Mouse (Mus musculus): ENCODE measurements around the gene Ube2i. TPM values are rescaled to one million over a fixed set of nuclear protein-coding genes. Genes with fewer than 3 reads are reported as not detected.

Gene Ube2i
- polyA plus RNA-seq, 1 experiment from 2014 or later = 543 TPM

DNA sequence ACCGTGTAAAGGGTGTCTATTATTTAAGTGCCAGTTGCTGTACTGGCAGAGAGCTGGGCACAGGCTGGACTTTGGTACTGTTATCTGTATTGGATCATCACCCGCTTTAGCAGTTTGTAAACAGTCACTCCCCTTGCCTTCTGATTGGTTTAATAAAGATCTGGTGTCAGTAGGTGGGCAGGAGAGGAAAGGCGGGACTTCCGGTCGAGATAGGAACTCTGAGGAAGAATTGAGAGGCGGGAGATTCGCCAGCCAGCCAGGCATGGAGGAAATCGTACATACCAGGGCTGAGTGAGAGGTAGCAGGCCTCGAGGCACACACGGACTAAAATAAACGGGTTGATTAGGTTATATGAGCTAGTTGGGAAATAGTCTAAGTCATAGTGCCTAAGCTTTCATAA lies 7.7 kb upstream of the Ube2i start:
- H3K9me3 ChIP-seq (replicated peaks) = no peaks in the 10 kb centered on the region
- WGBS = 35% methylated on average over 11 of the region's 11 CpGs
- H3K4me3 ChIP-seq (replicated peaks) = no peak overlapping the region
- H3K4me1 ChIP-seq = no peaks in the 10 kb centered on the region
- no peak for ATAC-seq (ENCODE audit: insufficient number of reproducible peaks, low FRiP score, low TSS enrichment, low read depth)
- H3K4me2 ChIP-seq (replicated peaks) = no peak overlapping the region
- no peaks in the 10 kb centered on the region for H3K27me3 ChIP-seq
- H3K9ac ChIP-seq = no peak overlapping the region
- H3K27ac ChIP-seq (replicated peaks) = no peak overlapping the region
- no peaks in the 10 kb centered on the region for H3K36me3 ChIP-seq

DNA sequence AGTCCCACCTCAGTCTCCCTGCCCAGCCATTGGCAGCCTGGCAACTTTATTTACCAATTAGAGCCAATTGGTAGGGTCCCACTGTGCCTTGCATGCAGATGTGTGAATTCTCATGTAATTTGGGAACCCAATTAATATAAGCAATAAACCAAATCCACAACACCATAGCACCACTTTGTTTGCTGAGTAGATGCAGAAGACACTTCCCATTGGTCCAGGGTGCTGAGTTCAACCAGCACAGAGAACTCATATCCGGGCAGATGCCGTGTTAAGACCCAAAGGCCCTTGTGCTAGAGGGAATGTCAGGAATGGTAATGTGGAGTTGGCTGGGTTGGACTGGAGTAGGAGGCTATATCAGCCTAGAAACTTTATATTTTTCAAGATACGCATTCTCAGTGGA lies 1.4 kb upstream of the Ube2i start:
- H3K9ac ChIP-seq = no peak overlapping the region
- peaks cover 21% of the 10 kb centered on the region for H3K4me1 ChIP-seq
- no peaks in the 10 kb centered on the region for H3K27me3 ChIP-seq
- H3K4me2 ChIP-seq (replicated peaks) = no peak overlapping the region
- no peak overlapping the region for H3K27ac ChIP-seq (replicated peaks)
- no peak for ATAC-seq (ENCODE audit: insufficient number of reproducible peaks, low FRiP score, low TSS enrichment, low read depth)
- no peak overlapping the region for H3K4me3 ChIP-seq (replicated peaks)
- H3K9me3 ChIP-seq (replicated peaks) = no peaks in the 10 kb centered on the region
- WGBS = 96% methylated on average over 3 of the region's 3 CpGs
- H3K36me3 ChIP-seq = no peaks in the 10 kb centered on the region

DNA sequence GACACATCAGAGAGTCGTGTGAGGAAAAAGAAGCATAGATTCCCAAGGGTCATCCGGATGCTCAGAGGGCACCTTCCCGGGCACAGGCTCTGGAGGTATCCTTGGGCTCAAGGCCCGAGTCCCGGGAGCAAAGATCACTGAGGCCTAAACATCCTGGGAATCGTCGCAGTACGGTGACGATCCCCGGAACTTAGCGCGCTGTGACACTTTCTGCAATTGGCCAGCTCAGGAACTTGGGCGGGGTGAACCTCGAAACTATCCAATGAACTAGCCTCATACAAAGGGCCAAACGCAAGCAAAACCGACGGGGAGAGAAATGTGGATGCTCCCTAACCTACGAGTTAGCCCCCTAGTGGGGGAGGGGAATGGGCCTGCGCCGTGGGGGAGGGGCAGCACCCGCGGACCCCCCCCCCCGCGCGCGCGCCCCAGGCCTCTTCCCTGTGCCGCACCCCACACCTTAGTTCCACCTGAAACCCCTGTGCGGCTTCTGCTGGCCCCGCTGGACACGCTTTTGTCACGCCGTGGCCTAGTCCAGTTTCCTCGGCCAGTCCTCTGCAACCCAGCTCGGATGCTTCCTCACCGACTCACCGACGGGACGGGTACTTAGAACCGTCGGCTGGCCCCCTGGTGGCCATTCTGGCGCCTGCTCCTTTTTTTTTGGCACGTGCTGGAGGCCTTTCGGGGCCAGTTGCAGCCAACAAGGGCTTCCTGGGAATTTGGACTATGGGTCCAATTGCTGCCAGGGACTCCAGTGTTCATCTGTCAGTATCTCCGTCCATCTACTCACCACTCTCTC lies 518 bp downstream of the Ube2i start:
- Histone ChIP-seq H3K9ac (peak overlapping the region; percentile 100), H3K9me3 (replicated peaks) (no peaks in the 10 kb centered on the region), H3K36me3 (peaks cover 8% of the 10 kb centered on the region), H3K27ac (replicated peaks) (peak overlapping the region; percentile 99), H3K27me3 (no peaks in the 10 kb centered on the region), H3K4me1 (peaks cover 31% of the 10 kb centered on the region), H3K4me3 (replicated peaks) (peak overlapping the region; percentile 98), H3K4me2 (replicated peaks) (peak overlapping the region; percentile 85)
- under 1% methylated on average over 45 of the region's 45 CpGs for WGBS
- peak; percentile 91 for ATAC-seq (ENCODE audit: insufficient number of reproducible peaks, low FRiP score, low TSS enrichment, low read depth)

DNA sequence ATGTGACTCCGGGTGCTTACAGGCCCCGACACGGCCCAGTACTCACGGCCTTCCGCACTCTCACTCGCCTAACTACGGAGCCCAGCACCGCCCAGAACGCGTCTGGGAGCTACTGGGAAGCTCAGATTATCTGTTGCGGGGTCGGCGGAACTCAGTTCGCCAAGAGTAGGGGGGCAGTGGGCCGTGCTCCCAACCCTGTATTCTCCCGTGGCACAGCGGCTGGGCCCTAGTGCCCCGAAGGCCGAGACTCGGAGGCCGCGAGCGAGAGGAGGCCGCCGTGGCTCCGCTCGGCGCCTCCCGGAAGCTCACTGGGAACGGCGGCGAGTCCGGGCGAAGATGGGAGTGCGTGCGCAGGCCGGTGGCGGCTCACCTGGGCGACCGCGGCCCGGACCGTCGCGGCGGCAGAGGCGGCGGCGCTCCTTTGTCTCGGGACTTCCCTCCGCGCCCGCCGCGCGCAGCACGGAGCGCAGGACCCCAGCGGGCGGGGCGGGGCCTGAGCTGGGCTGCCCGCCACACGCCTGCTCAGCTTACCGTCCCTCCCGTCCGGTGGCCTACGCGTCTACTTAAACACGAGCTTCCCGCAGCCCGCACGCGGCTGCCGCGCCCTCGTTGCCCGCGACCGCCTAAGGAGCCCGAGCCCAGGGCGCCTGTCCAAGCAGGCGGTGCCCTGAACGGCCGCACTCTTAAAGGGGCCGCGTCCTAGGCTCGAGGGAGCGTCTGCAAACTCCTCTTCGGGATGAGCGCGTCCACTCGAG lies 1.3 kb downstream of the Ube2i start:
- Histone ChIP-seq H3K27ac (replicated peaks) (peak overlapping the region; percentile 99), H3K9ac (peak overlapping the region; percentile 100), H3K9me3 (replicated peaks) (no peaks in the 10 kb centered on the region), H3K36me3 (peaks cover 16% of the 10 kb centered on the region), H3K4me3 (replicated peaks) (peak overlapping the region; percentile 98), H3K4me2 (replicated peaks) (peak overlapping the region; percentile 85), H3K4me1 (peaks cover 31% of the 10 kb centered on the region), H3K27me3 (no peaks in the 10 kb centered on the region)
- ATAC-seq (ENCODE audit: insufficient number of reproducible peaks, low FRiP score, low TSS enrichment, low read depth) = peak; percentile 93
- WGBS = under 1% methylated on average over 87 of the region's 92 CpGs

DNA sequence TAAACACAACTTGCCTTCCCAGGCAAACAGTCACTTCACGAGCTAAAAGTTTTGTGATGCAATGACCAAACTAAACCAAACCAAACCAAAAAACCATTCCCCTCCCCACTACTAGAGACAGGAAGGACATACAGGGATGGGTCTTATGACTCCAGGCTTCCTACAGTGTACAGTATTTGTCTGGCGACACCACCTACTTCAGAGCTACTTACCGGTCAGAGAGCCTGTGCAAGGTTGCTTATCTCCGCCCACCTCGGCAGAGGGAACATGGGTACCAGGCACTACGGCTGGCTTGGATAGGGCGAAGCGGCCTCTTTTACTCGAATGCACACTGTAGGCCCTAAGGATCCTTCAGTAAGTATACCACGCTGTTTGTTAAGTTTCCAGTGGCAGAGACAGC lies 2.1 kb downstream of the Ube2i start:
- H3K27me3 ChIP-seq = no peaks in the 10 kb centered on the region
- H3K4me2 ChIP-seq (replicated peaks) = peak overlapping the region; percentile 85
- no peak for ATAC-seq (ENCODE audit: insufficient number of reproducible peaks, low FRiP score, low TSS enrichment, low read depth)
- H3K4me1 ChIP-seq = peaks cover 31% of the 10 kb centered on the region
- peak overlapping the region; percentile 98 for H3K4me3 ChIP-seq (replicated peaks)
- peak overlapping the region; percentile 99 for H3K27ac ChIP-seq (replicated peaks)
- no peaks in the 10 kb centered on the region for H3K9me3 ChIP-seq (replicated peaks)
- peaks cover 24% of the 10 kb centered on the region for H3K36me3 ChIP-seq
- WGBS = 0% methylated on average over 10 of the region's 10 CpGs
- peak overlapping the region; percentile 100 for H3K9ac ChIP-seq

DNA sequence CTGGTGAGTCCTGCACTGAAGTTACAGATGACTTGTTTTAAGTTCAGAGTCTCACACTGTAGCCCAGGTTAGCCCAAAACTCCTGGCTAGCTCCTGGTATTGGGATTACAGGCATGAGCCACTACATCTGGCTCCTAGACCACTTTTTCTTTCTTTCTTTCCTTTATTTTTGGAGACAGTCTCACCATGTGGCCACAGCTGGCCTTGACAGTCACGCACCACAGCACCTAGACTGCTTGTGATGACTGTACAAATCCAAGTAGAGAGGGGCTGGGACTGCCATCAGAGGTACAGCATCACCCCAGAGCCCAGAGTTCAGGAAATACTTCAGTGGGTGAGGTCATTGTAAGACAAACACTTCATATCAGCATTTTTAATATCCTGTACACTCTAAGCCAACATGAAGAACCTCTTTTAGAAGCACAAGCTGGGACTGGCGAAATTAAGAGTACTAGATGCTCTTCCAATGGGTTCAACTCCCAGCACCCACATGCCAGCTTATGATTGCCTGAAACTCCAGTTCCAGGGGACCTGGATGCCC lies 3.6 kb downstream of the Ube2i start:
- Histone ChIP-seq H3K27ac (replicated peaks) (no peak overlapping the region), H3K36me3 (peaks cover 39% of the 10 kb centered on the region), H3K27me3 (no peaks in the 10 kb centered on the region), H3K4me1 (peaks cover 31% of the 10 kb centered on the region), H3K4me3 (replicated peaks) (peak overlapping the region; percentile 98; the same call in 1 of the 2 replicates), H3K9me3 (replicated peaks) (no peaks in the 10 kb centered on the region), H3K9ac (no peak overlapping the region), H3K4me2 (replicated peaks) (peak overlapping the region; percentile 85; the same call in 1 of the 2 replicates)
- 71% methylated on average over 2 of the region's 2 CpGs for WGBS
- ATAC-seq (ENCODE audit: insufficient number of reproducible peaks, low FRiP score, low TSS enrichment, low read depth) = no peak

DNA sequence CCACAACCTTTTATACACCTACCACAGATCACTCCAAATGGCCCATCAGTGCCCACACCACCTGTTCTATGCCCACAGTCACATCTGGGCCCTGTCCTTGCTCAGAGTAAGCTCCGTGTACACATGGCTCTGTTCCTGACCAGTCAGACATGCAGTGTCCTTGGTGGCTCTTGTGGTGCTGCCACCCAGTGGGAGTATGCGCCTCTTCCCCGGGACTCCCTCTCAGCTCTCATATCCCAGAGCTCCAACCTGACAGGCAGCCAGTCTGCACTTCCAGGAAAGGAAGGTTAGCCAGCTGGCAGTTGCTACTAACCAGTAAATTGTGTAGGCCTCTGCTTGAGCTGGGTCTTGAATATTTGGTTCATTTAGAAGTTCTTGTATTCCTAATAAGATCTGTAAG lies 10.0 kb downstream of the Ube2i start:
- H3K27ac ChIP-seq (replicated peaks) = no peak overlapping the region
- ATAC-seq (ENCODE audit: insufficient number of reproducible peaks, low FRiP score, low TSS enrichment, low read depth) = no peak
- H3K27me3 ChIP-seq = no peaks in the 10 kb centered on the region
- no peak overlapping the region for H3K4me2 ChIP-seq (replicated peaks)
- no peak overlapping the region for H3K9ac ChIP-seq
- no peaks in the 10 kb centered on the region for H3K4me1 ChIP-seq
- peaks cover 81% of the 10 kb centered on the region for H3K36me3 ChIP-seq
- WGBS = 80% methylated on average over 3 of the region's 3 CpGs
- H3K9me3 ChIP-seq (replicated peaks) = no peaks in the 10 kb centered on the region
- H3K4me3 ChIP-seq (replicated peaks) = no peak overlapping the region

DNA sequence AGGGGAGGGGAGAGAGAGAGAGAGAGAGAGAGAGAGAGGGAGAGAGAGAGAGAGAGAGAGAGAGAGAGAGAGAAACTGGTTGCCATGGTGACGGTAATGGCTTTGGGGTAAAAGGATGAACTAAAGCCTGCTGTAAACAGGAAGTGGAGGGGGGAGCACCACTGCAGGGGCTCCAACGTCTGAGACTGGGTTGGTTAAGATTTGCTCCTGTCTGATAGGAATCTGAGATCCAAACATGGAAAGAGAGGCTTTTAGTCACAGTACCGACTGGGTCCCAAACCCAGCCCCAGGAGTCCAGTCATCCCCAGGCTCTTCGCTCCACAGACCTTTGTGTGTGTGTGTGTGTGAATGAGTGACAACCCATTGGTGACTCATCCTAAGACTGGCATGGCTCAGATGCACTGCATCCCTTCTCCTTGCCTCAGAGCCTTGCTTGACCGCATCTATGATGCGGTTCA lies 16.6 kb downstream of the Ube2i start:
- WGBS = 53% methylated on average over 6 of the region's 6 CpGs
- Histone ChIP-seq H3K4me1 (peaks cover 14% of the 10 kb centered on the region), H3K9ac (no peak overlapping the region), H3K36me3 (peaks cover 25% of the 10 kb centered on the region), H3K4me3 (replicated peaks) (no peak overlapping the region), H3K27ac (replicated peaks) (no peak overlapping the region), H3K9me3 (replicated peaks) (no peaks in the 10 kb centered on the region), H3K4me2 (replicated peaks) (no peak overlapping the region), H3K27me3 (peaks cover 39% of the 10 kb centered on the region)
- no peak for ATAC-seq (ENCODE audit: insufficient number of reproducible peaks, low FRiP score, low TSS enrichment, low read depth)

DNA sequence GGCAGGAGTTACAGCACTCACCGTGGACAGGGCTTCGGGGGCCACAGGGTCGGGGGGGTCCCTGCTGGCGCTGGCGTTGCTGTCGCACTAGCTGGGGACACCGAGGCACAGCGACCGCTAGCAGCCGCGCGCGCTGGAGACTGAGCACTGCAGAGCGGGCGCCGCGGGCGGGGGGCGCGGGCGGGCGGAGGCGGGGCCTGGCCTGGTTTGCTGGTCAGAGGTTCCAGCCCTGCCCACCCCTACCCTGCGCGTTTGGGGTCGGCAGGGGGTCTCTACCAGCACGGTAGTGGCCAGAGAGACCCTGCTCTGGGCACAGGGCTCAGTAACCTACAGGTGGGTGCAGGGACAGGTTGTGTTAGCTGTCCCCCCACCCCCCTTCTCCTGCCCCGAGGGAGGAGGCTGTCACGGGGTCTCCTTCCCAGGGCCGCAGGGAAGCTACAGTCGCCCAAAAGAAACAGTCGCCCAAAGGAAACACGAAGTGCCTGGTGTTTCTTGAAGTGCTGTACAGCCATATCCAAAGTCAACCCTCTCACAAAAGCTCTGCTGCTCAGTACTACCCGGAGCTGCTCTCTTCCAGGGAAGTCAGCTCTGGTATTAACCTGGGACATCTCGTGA lies 18.2 kb downstream of the Ube2i start, which contains the start of gene Baiap3:
Gene Baiap3 (minus strand): TSS at position 225 of the 615 bp plus-strand sequence.
- peaks cover 19% of the 10 kb centered on the region for H3K36me3 ChIP-seq
- H3K4me3 ChIP-seq (replicated peaks) = peak within 1 kb of the TSS; percentile 40
- 0 out of 2 replicates have a peak, but pooled peaks have one; percentile 27 for ATAC-seq (ENCODE audit: insufficient number of reproducible peaks, low FRiP score, low TSS enrichment, low read depth)
- H3K4me2 ChIP-seq (replicated peaks) = peak within 1 kb of the TSS; percentile 69
- WGBS = 2% methylated on average over 33 of the region's 35 CpGs
- H3K27ac ChIP-seq (replicated peaks) = no peak within 1 kb of the TSS
- H3K4me1 ChIP-seq = peaks cover 14% of the 10 kb centered on the region
- H3K9ac ChIP-seq = peak within 1 kb of the TSS; percentile 9; the same call in 1 of the 2 replicates
- no peaks in the 10 kb centered on the region for H3K9me3 ChIP-seq (replicated peaks)
- peaks cover 44% of the 10 kb centered on the region for H3K27me3 ChIP-seq

DNA sequence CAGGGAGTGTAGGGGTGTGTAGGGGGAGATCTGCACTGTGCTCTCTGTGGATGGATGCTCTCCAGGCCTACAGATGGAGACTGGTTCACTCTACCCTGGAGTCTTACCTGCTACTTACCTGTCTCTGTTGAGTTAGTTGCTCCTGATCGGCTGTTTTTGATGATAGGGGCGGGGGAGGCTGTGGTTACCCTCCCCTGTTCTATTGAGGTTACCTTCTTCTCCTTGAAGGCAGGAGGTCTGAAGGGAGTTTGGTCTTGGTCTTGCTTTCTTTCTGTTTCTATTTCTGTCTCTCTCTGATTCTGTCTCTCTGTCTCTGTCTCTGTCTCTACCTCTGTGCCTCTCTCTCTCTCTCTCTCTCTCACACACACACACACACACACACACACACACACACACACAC lies 19.3 kb downstream of the Ube2i start:
- Histone ChIP-seq H3K4me2 (replicated peaks) (no peak overlapping the region), H3K36me3 (peaks cover 17% of the 10 kb centered on the region), H3K27me3 (peaks cover 44% of the 10 kb centered on the region), H3K27ac (replicated peaks) (no peak overlapping the region), H3K4me3 (replicated peaks) (no peak overlapping the region), H3K9ac (no peak overlapping the region), H3K4me1 (peaks cover 14% of the 10 kb centered on the region), H3K9me3 (replicated peaks) (no peaks in the 10 kb centered on the region)
- ATAC-seq (ENCODE audit: insufficient number of reproducible peaks, low FRiP score, low TSS enrichment, low read depth) = no peak
- WGBS = 63% methylated on average over 2 of the region's 2 CpGs

DNA sequence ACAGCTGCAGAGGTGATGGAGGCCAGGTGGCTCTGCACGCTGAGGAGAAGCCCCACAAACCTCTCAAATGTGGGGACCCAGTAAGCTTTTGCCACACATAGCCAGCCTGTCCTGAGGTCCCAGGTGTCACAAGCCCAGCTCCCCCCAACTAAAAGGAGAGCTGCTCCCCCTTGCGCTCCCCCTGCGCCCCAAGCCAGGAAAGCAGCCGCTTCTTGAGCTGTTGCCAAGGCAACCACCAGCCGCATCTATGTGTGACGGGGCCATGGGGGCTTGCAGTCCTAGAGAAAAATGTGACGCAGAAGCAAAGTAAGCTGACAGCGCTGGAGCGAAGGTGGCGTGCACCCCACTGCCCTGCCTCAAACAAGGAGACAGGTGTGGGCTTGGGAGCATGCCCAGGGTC lies 20.7 kb downstream of the Ube2i start:
- H3K27me3 ChIP-seq = peaks cover 44% of the 10 kb centered on the region
- no peaks in the 10 kb centered on the region for H3K9me3 ChIP-seq (replicated peaks)
- WGBS = 23% methylated on average over 10 of the region's 10 CpGs
- no peak for ATAC-seq (ENCODE audit: insufficient number of reproducible peaks, low FRiP score, low TSS enrichment, low read depth)
- peaks cover 3% of the 10 kb centered on the region; the same call in 1 of the 2 replicates for H3K36me3 ChIP-seq
- H3K4me2 ChIP-seq (replicated peaks) = no peak overlapping the region
- H3K4me3 ChIP-seq (replicated peaks) = no peak overlapping the region
- no peak overlapping the region for H3K27ac ChIP-seq (replicated peaks)
- peaks cover 14% of the 10 kb centered on the region for H3K4me1 ChIP-seq
- H3K9ac ChIP-seq = no peak overlapping the region

All from embryonic facial prominence, embryonic 15.5 days (tissue).